Mouse (Mus musculus) ES-Bruce4 (cell line): ENCODE results near the gene Otud7a. TPM values are rescaled to one million over a fixed set of nuclear protein-coding genes. Genes with fewer than 3 reads are reported as not detected.

Source experiments
- H3K27ac ChIP-seq: 2 replicates; pipeline ENCODE4 v1.5.1; 2012; ENCODE audit warnings: low read length, inconsistent platforms; ENCODE audit not compliant: insufficient read depth
- H3K27me3 ChIP-seq: 2 replicates; pipeline ENCODE4 v1.6.1; 2012; ENCODE audit warnings: mild to moderate bottlenecking, low read length, inconsistent platforms; ENCODE audit not compliant: control insufficient read depth, poor library complexity, insufficient read depth, severe bottlenecking
- H3K36me3 ChIP-seq: 2 replicates; pipeline ENCODE4 v1.6.1; 2012; ENCODE audit warnings: inconsistent platforms, mild to moderate bottlenecking, low read length, moderate library complexity; ENCODE audit not compliant: control insufficient read depth, poor library complexity, insufficient read depth, severe bottlenecking
- H3K4me1 ChIP-seq: one replicate; pipeline ENCODE4 v1.8.1; 2011; ENCODE audit warnings: low read length; ENCODE audit not compliant: control insufficient read depth, insufficient read depth
- H3K4me3 ChIP-seq: 2 replicates; pipeline ENCODE4 v1.5.1; 2011; ENCODE audit warnings: low read depth, mild to moderate bottlenecking, low read length
- H3K9ac ChIP-seq: 2 replicates; pipeline ENCODE4 v1.6.1; 2012; ENCODE audit warnings: low read depth, mild to moderate bottlenecking, inconsistent platforms; ENCODE audit not compliant: poor library complexity, severe bottlenecking
- H3K9me3 ChIP-seq: replicated peaks from 2 replicates; pipeline ENCODE4 v1.6.1; 2012; ENCODE audit warnings: mild to moderate bottlenecking, low read length, inconsistent platforms; ENCODE audit not compliant: control insufficient read depth, poor library complexity, insufficient read depth, severe bottlenecking
- CTCF ChIP-seq: IDR thresholded peaks from one replicate; pipeline ENCODE4 v1.8.1; 2011; ENCODE audit warnings: low read depth, low read length
- EP300 ChIP-seq: IDR thresholded peaks from 2 replicates; pipeline ENCODE4 v1.6.1; 2011; ENCODE audit warnings: low read depth, low read length; ENCODE audit not compliant: insufficient read depth
- POLR2A ChIP-seq: IDR thresholded peaks from one replicate; pipeline ENCODE4 v1.8.1; 2011; ENCODE audit warnings: low read length; ENCODE audit not compliant: insufficient read depth
- polyA plus RNA-seq: library from polyadenylated mRNA; stranded (reverse); fragments of >200 nt; gene quantifications from 2 replicates; pipeline ENCODE4 v1.2.4, GENCODE M21; 2011; ENCODE audit warnings: low read depth; ENCODE audit not compliant: missing spikeins, insufficient read depth, insufficient read length

Gene Otud7a
- polyA plus RNA-seq, 1 experiment = 1.0 TPM

DNA sequence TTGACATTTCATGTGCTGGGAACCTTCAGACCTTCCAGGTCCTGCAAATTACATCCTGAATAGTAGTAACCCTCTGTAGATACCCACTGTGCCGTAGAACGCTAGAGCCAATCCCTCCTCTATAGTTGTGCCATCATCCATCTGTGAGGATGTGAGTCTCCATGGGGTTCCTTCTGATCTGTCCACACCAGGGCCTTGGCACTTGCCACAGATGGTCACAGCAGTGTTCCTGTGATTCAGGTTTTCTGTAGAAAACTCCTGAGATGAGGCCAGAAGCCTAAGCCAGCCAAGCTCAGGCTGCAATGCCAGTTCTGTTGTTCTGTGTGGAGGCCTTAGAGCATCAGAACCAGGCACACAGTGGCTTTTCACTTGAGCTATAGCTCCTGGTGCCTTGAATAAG lies 63.5 kb downstream of the Otud7a start:
- Histone ChIP-seq H3K36me3 (no peaks in the 10 kb centered on the region), H3K4me3 (no peak overlapping the region), H3K27ac (no peak overlapping the region), H3K9ac (no peak overlapping the region), H3K4me1 (peaks cover 2% of the 10 kb centered on the region), H3K27me3 (no peaks in the 10 kb centered on the region), H3K9me3 (no peaks in the 10 kb centered on the region)
- no peak for TF ChIP-seq CTCF
- no peak for TF ChIP-seq EP300
- TF ChIP-seq POLR2A = no peak

DNA sequence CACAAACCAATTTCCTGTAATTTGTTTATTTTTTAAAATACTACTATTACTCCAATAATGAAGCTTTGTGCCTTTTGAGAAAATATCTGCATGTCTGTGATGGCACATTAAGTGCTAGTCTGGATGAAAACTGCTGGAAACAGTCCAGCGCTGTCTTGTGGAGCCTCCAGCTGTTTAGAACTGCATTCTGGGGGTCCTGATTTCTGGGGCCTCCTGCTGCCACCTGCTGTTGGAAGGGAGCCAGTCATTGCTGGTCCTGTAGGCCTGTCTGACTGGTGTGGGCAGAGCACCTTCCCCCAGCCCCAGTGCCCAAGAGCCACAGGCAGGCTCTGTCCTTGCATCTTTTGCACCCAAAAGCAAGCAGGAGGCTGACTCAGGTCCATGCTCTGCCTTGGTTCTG lies 65.3 kb downstream of the Otud7a start:
- TF ChIP-seq CTCF = peak; percentile 34
- no peak for TF ChIP-seq EP300
- Histone ChIP-seq H3K4me1 (no peaks in the 10 kb centered on the region), H3K27ac (no peak overlapping the region), H3K4me3 (no peak overlapping the region), H3K9ac (no peak overlapping the region), H3K27me3 (no peaks in the 10 kb centered on the region), H3K9me3 (no peaks in the 10 kb centered on the region), H3K36me3 (no peaks in the 10 kb centered on the region)

DNA sequence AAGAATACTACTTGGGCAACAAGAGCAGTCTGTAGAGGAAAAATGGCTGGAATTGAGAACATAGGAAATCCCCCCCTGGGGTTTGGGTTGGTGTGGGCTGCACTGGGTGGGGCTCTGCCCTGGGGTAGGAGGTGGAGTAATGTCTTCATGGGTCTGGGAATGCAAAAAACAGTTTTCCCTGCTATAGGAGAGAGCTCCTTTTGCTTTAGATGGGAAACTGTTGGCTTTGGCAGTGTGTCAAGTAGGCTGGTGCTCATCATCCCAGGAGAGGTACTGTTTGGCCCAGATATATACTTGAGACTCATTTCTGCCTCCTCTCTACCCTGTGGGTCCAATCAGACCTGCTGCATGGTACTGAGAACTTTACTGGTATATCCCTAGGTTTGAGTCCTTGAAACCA lies 66.9 kb downstream of the Otud7a start:
- no peaks in the 10 kb centered on the region for H3K9me3 ChIP-seq
- H3K36me3 ChIP-seq = no peaks in the 10 kb centered on the region
- no peak for TF ChIP-seq POLR2A
- TF ChIP-seq CTCF = no peak
- TF ChIP-seq EP300 = no peak
- H3K27ac ChIP-seq = no peak overlapping the region
- H3K27me3 ChIP-seq = no peaks in the 10 kb centered on the region
- H3K4me1 ChIP-seq = no peaks in the 10 kb centered on the region
- H3K4me3 ChIP-seq = no peak overlapping the region
- no peak overlapping the region for H3K9ac ChIP-seq

DNA sequence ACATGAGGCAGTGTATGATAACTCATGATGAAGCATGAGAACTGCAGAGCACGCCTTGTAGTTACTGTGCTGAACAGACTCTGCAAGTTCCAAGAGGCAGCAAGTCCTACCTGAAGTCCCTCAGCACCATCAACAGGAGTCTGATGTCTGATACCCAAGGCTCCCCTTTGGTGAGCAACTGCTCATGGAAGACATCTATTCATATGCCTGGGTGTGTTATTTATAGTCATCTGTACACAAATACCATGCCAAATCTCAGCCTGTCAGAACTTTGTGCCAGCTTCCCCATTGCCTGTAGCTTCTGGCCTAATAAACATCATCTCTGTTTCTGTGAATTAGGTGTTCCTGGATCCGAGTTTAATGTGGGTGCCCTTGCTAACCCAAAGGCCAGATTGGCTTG lies 68.0 kb downstream of the Otud7a start:
- no peaks in the 10 kb centered on the region for H3K36me3 ChIP-seq
- H3K9ac ChIP-seq = no peak overlapping the region
- no peaks in the 10 kb centered on the region for H3K9me3 ChIP-seq
- no peak overlapping the region for H3K27ac ChIP-seq
- no peaks in the 10 kb centered on the region for H3K4me1 ChIP-seq
- H3K27me3 ChIP-seq = no peaks in the 10 kb centered on the region
- no peak for TF ChIP-seq CTCF
- TF ChIP-seq EP300 = no peak
- no peak for TF ChIP-seq POLR2A
- H3K4me3 ChIP-seq = no peak overlapping the region

DNA sequence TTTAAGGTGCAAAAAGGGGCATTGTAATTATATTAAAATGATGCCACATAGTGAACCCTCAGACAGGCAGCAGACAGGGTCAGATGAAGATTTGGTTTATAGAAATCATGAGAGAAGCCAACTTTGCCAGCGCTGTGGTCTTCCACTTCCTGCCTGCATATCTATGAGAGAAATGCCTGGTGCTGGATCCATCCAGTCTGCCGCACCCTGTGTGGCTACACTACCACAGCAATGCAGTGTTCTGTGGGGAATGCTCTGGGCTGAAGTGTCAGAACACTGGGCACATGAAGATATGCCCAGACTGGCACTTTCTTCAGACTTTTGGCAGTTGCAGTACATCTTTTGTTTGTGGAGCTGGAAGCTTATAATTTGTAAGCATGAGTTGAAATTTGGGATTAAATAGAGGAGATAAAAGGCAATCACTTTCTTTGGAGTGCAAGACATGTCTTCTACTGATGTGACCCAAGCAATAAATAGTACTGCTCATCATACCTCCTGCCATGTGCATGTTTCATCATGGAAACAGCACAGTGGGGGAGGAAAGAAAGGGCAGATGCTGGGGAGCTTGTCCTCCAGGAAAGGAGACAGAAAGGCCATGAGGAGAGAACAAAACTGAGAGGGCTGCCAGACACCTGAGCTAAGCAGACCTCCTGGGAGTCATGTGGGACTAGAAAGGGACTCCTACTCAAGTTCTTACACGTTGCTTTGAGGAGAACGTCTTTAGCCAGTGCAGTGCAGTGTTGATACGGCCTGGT lies 71.8 kb downstream of the Otud7a start:
- H3K4me1 ChIP-seq = no peaks in the 10 kb centered on the region
- no peak overlapping the region for H3K27ac ChIP-seq
- no peaks in the 10 kb centered on the region for H3K36me3 ChIP-seq
- no peaks in the 10 kb centered on the region for H3K9me3 ChIP-seq
- TF ChIP-seq CTCF (no peak), EP300 (no peak), POLR2A (no peak)
- H3K4me3 ChIP-seq = no peak overlapping the region
- no peak overlapping the region for H3K9ac ChIP-seq
- H3K27me3 ChIP-seq = no peaks in the 10 kb centered on the region

DNA sequence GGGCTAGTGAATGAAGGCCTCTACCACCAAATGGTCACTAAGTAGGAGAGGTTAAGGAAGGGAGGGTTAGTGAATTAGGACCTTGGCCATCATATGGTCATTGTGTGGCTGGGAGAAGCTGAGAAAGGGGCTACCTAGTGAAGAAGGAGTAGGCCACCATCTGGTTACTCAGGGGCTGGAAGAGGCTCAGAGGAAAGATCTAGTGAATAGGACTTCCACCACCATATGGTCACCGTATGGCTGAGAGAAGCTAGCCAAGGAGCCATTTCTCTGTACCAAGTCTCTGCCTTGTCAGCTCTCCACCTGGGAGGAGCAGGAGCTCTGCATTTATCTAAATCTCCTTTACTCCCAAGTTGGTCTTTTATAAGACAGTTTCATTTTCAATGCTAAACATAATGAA lies 75.7 kb downstream of the Otud7a start:
- H3K4me1 ChIP-seq = no peaks in the 10 kb centered on the region
- TF ChIP-seq POLR2A (no peak), CTCF (no peak), EP300 (no peak)
- H3K36me3 ChIP-seq = no peaks in the 10 kb centered on the region
- no peaks in the 10 kb centered on the region for H3K9me3 ChIP-seq
- no peak overlapping the region for H3K27ac ChIP-seq
- H3K9ac ChIP-seq = no peak overlapping the region
- H3K4me3 ChIP-seq = no peak overlapping the region
- no peaks in the 10 kb centered on the region for H3K27me3 ChIP-seq
